Mouse (Mus musculus) retina, postnatal 1 day (tissue): ENCODE measurements around the gene Pla1a.
A peak's percentile ranks its signal among the peaks of the same experiment; 100 is the strongest.

Source experiments
- DNase-seq: peaks from one replicate; pipeline ENCODE4 v3.0.0-alpha.2; 2012

Pla1a gene

GRCm38 (mm10) chr16:38385700-38386099, 47.2 kb downstream of the Pla1a start:
- no peak for DNase-seq

DNA sequence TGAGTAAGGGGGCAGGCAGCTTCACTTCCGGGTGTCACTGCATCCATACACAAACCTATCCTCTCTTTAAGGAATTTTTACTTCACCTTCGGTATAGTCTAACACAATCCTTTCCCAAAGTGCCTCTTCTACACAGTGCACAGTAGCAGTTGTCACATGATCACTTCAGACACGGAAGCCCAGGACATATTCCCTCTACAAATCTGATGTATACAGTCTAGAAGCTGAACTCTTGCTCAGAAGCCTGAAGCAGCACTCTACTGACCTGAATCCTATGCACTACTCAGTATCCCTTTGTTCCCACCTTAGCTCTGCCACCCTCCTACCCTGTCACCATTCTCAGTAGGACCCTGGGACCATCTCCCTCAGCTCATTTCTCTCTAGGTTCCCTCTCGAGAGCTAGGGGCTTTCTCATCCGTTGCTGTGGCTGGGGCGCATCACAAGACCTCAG, 47.7 kb downstream of the Pla1a start:
- no peak for DNase-seq

DNA sequence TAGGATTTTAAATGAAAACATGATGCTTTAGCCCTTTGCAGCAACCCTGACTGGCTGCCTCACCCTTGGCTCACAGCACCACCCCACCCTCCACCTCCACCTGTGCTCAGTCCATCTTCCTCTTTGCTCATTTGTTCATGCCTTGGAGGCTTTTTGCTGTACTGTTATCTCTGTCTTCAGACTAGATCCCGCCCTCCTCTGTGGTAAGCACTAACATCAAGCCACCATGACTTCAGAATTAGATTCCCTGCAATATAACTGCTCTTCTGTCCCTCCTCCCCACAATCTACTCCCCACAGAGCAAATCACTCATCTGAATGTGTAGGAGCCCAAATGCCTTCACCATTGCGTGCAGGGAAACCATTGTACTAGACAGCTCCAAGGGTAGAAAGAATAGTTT, 49.3 kb downstream of the Pla1a start:
- no peak for DNase-seq

DNA sequence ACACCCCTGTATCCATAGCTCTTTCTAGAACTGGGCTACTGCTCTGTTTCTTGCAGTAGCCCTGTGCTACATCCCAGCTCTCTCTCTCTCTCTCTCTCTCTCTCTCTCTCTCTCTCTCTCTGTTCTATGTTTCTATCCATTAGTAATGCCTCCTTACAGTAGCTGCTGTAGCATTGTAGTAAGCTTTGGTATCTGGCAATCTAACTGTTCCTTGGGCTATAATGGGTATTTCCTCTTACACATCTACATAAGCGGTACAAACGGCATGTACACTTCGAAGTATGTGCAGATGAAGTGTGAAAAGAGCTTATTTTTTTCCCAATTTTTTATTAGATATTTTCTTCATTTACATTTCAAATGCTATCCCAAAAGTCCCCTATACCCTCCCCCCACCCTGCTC, 53.0 kb downstream of the Pla1a start:
- no peak for DNase-seq

- DNase-seq = no peak
Observed at GRCm38 (mm10) chr16:38379493-38379892, 53.5 kb downstream of the Pla1a start.

DNA sequence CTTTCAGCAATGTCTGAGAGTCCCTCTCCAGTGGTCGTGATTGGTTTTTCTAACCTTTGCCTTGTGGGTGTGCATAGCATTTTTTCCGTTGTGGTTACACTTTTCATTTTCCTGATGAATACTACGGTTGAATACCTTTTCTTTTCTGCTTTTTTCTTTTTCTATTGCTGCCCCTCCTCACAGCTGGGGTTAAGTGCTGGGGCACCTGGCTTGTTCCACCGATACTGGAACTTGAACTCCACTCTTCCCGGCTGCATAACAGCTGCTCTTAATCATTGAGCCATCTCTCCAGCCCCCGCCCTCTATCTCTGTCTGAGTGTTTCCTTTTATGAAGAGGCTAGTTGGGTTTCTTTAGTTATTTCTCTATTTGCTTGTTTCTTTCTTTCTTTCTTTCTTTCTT, 53.9 kb downstream of the Pla1a start:
- DNase-seq = no peak

DNA sequence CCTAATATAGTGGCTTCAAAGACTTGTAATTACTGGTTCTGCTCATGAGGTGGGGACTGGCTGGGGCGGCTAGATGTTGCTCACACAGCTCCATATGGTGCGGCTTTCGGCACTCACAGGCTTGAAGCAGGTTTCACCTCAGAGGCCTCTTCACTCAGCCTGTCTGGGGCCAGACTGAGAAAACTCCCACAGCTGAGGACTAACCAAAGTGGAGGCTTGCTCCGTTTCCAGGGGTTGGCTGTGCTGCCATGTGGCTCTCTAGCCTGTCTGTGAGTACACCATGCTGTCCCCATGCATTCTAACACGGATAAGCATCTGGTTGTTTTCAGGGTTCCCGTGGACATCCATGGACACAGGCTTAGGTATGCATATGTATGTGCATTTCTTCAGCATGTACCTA, 54.4 kb downstream of the Pla1a start:
- no peak for DNase-seq

DNA sequence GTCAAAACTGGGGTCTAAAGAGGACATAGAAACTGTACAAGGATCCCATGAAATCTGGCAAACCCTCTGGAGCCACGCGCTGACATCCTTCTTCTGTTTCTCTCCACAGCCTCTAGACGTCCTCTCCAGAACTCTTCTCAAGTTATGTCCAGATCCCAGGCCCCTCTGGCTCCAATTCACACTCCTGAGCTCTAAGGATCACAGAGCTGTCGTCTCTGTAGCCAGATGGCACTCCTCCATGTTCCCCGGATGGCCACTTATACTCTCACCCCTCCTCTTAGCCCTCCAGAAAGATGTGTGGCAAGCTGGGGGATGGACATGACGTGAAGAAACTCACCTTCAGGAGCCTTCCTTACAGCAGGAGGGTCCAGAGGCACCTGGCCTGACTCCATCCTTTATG, 55.4 kb downstream of the Pla1a start:
- no peak for DNase-seq

DNA sequence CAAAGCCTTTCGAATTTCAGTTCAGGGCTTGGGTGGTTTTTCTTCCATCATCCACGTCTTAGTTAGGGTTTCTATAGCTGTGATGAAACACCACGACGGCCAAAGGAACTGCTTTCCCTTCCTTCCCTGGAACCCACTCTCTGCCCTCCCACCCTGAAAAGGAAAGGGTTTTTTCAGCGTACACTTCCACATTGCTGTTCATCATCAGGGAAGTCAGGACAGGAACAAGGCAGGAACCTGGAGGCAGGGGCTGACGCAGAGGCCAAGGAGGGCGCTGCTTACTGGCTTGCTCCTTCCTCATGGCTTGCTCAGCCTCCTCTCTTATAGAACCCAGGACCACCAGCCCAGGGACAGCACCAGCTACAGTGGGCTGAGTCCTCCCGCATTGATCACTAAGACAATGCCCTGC, 56.1 kb downstream of the Pla1a start:
- DNase-seq = no peak

- peak; percentile 89 for DNase-seq
Observed at GRCm38 (mm10) chr16:38376163-38376840, 56.6 kb downstream of the Pla1a start.

DNA sequence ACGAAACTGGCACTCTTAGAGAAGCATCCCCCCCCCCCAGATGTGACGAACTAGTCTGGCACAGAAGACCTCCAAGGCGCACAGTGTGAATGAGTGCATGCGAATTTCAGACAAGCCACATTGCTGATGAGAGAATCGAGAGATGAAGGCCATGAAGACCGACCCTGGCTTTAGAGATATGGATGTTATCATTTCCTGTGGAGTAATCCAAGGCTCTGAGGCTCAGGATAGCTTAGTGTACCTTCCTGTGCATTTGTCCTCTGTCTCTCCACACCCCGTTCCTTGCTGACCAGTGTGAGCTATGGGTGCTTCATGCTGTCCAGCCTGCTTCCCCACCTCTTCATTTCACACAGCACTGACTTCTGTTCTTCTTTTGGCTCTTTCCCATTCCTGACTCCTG, 57.8 kb downstream of the Pla1a start:
- no peak for DNase-seq

DNA sequence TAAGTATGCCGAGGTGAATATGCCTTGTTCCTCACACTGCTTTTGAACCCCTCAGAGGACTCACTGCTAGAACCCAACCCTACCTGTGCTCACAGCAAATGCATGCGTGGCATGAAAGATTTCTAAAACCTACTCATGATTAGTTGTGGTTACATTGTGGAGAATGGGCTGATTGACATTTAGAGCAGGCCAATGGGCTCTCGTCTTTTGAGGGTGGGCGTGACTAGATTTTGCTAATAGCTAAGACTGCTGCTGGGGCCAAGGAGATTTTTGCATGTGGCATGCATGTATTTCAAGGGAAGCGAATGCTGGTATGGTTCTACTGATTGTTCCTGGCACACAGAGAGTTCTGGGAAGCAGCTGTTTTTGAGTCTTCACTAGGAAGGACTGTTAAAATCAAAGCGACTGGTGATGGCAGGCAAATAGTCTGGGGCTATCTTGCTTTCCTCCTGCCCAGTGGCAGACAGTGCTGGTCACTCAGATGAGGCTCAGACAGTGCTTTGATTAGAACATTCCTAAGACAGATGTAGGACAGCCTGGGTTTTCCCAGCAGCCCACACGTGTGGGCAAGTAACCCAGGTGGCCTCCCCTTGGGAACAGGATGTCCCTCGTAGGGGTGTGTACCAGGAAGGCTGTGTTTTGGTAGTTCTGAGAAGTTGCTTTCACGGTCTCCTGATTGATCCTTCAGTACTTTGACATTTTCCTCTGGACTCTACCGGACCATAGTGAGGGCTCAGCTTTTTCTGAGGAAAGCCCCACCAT, 58.4 kb downstream of the Pla1a start:
- peak; percentile 21 for DNase-seq

DNA sequence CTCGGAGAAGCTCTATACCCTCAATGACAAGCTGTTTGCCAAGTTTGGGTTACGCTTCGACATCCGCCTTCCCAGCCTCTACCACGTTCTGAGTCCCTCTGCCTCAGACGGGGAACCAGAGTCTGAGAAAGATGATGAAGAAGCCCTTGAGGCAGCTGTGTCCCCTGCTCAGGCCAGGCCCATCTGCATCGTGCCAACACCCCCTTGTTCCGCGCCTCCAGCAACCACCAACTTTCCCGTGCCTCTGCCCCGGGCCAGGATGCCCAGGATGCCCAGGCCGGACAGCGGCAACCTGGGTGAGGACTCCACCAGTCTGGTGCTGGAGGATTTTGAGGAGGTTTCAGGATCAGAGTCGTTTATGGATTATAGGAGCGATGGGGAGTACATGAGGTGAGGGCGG, 59.0 kb downstream of the Pla1a start:
- no peak for DNase-seq

GRCm38 (mm10) chr16:38373439-38373838, 59.5 kb downstream of the Pla1a start:
- DNase-seq = no peak

DNA sequence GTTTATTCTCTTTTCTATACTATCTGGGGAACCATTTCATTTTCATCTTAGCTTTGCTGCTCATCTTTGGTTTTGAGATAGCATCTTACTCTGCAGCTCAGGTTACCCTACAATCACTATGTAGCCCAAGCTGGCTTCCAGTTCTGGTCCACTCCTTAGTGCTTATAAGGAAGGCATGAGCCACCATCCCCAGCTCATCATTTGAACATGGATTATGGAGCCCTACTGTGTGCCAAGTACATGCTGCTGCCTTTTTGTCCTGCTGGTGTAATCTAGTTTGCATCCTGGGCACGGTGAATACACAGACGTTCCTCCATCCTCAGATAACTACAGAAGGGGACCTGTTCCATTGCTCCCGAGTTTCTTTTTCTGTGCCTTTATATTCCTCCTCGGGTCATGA, 60.1 kb downstream of the Pla1a start:
- no peak for DNase-seq

GRCm38 (mm10) chr16:38371705-38372296, 61.1 kb downstream of the Pla1a start:
- no peak for DNase-seq

- DNase-seq = no peak
Observed at GRCm38 (mm10) chr16:38370633-38371374, 62.1 kb downstream of the Pla1a start.

DNA sequence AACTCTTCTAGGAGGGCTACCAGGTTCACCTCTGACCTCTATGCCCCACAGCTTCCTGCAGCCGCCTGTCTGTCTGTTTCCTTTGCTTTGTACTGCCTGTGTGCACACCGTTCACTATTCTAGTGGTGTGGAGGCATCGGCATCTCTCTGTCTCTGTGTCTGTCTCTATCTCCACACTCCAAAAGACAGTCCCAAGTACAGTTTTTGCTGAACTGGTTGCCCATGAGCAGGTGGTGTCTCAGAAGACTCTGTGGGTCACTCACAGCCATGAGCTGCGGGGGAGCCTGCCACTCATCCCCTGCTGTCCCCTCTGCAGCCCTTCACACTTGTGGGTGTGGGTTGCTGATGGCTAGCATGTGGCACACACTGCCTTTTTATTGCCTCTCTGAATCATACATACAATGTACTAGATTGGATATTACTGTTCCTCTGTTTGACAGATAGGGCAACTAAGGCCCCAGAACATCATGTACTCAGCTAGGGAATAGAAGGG, 62.9 kb downstream of the Pla1a start:
- DNase-seq = no peak

DNA sequence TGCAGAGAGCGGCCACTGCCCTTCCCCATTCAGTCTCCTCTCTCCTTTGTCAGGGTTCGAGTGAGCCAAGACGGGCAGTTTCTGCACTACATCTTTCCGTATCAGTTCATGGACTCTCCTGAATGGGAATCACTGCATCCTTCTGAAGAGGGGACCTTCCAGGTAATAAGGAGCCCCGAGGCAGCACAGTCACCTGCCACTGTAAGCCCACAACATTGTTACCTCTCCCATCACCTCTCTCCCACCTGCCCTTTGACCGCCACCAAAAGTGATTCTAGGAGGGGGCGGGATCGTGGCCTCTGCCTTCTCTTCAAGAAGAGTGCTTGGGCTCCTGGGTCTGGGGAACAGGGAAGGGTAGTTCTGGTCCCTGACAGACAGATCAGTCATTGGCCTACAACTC, 63.5 kb downstream of the Pla1a start:
- no peak for DNase-seq

DNA sequence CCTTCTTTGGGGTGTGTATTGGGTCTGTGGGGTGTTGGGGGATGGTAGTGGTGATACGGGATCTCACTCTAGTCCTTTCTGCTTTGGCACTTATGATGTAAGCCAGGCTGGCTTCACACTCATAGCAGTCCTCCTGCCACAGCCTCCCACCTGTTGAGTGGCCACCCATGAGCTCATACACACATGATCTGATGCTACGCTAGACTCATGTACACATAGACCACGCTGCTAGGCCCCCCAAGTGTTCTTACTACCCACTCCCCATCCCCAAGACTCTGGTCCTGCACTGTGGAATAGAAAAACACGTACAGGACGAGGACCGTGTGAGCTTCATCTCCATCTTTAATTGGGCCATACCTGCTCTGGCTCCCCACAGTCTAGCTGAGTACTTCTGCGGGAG, 63.9 kb downstream of the Pla1a start:
- no peak for DNase-seq

DNA sequence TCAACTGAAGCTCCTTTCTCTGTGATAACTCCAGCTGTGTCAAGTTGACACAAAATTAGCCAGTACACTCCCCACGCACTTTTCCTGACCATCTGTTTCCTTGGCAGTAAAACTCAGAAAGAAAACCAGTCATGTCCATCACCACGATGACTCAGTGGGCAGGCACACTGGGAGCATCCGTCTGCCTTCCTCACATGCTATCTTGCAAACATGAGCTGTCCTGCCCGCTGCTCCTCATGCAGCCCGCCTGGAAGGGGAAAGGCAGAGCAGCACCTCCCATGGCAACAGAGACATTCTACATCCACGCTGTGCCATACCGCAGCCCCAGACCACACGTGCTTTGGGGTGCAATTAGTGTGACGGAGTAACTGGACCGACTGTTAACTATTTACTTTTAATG, 64.6 kb downstream of the Pla1a start:
- DNase-seq = peak; percentile 66

GRCm38 (mm10) chr16:38366231-38366630, 66.7 kb downstream of the Pla1a start:
- DNase-seq = no peak

DNA sequence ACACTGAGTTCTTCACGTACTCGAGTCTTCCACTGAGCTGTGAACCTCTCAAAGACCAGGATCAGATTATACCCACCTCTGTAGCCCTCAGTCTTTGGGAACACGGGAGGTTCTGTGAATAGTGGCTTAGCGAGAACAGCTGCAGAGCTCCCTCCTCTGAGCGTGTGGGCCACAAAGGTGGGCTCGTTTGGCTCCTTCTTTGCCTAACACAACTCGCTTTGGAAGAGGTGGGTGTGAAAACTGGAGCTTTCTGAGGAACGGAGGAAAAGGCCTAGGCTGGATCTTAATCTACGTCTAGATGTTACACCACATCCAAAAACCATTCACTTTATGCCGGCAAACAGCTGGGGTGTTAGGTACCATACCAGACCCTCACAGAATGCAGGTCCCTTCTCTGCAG, 67.6 kb downstream of the Pla1a start:
- no peak for DNase-seq
